Mouse (Mus musculus): ENCODE data around the gene Snap91. TPM values are rescaled to one million over a fixed set of nuclear protein-coding genes. Genes with fewer than 3 reads are reported as not detected.

The Snap91 gene
- total RNA-seq, 2 experiments from 2014 or later = 0.18 to 0.51 TPM

DNA sequence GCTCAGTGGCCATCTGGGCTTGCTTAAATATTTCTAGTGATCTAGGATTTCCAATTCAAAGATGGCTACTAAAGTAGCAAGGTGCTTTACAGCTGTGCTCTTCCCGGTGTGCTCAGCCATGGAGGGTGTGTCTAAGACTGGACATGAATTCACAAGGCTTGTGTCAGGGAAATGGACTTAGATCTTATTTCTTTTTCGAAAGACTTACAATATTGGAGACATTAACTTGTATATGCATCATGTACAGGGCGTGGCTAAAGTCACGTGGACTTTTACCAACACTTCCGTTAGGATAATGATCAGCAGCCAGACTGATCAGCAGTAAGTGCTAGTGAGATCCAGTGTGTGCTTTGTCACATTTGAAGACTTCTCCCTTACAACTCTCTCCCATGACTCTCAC is 160.2 kb downstream of the Snap91 start:
- intact Hi-C loops (cut with DNase I; ENCODE audit: low total_unique reads) = no loop called here
- no peak for DNase-seq

DNA sequence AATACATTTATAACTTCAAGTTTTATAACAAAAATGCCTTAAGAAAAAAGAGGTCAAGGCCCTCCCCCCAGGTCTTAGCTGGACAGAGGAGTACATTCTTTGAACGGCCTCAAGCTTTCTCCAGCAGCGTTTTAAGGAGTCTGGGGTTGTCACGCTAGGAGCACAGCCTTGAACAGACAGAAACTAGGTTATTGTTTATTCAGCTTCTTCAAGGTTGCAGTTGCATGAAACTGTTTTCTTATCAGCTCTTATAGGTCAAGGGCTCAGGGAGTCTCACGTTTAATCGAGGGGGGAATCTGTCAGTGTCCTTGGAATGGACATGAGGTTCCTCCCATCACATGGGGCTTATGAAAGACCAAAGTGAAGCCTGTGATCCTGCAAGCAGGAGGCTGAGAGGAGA is 163.3 kb downstream of the Snap91 start:
- intact Hi-C loops (cut with DNase I; ENCODE audit: low total_unique reads) = no loop called here
- no peak for DNase-seq

DNA sequence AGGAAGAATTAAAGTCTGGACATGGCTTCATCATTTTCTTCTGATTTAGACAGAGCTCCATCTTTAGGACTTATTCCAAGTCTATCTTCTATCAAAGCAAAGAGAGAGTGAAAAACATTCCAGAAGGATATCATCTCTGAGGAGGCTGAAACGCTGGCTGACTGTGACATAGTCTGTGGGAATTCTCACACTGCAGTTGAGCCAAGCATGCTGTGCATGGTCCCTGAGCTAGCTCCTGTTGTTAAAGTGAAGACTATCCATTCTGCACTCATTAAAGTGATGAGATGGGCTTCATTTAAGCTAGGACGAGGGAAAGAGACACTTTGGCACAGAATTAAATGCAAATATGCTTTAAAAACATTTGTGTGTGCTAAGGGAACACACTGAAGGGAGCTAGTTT is 163.9 kb downstream of the Snap91 start:
- intact Hi-C loops (cut with DNase I; ENCODE audit: low total_unique reads) = no loop called here
- DNase-seq = no peak

Other genes with a start within 250 kb of the Snap91 start
- 10 to 100 TPM; 44.0 to 53.4 TPM for gene Me1, start 184.7 kb downstream of the Snap91 start, total RNA-seq (2021)
- 1 to 10 TPM; 1.1 to 2.7 TPM for gene Prss35, start 137.0 kb downstream of the Snap91 start, total RNA-seq (2021)
- not detected for gene Ripply2, start 134.9 kb upstream of the Snap91 start, total RNA-seq (2021)
- 10 to 100 TPM; 19.9 to 21.6 TPM for gene Cyb5r4, start 141.4 kb upstream of the Snap91 start, total RNA-seq (2021)